Mouse (Mus musculus) kidney, embryonic 16.5 days (tissue): Measurements from ENCODE around the gene Tdrd12. TPM values are rescaled to one million over a fixed set of nuclear protein-coding genes. Genes with fewer than 3 reads are reported as not detected.

ENCODE experiments used
- polyA plus RNA-seq: library from polyadenylated mRNA; unstranded; fragments of >200 nt; fragmentation: Nextera tagmentation; extraction: Ambion mirVana; gene quantifications from 2 replicates; pipeline ENCODE4 v1.2.1, GENCODE M21; 2015

The Tdrd12 gene
- polyA plus RNA-seq, 1 experiment from 2014 or later, result 0.24 TPM

Other genes starting within 250 kb of the Tdrd12 start
- gene Gpatch1, start 219.3 kb downstream of the Tdrd12 start, polyA plus RNA-seq, result 19.6 and 19.9 TPM in 2 replicates
- 16.3 TPM in 2 replicates for gene Rhpn2, start 203.6 kb downstream of the Tdrd12 start, polyA plus RNA-seq
- gene Faap24, start 140.9 kb downstream of the Tdrd12 start, polyA plus RNA-seq, result 16.9 and 17.8 TPM in 2 replicates
- 63.7 and 73.2 TPM in 2 replicates for gene Cep89, start 140.7 kb downstream of the Tdrd12 start, polyA plus RNA-seq
- 11.2 and 13.3 TPM in 2 replicates for gene Slc7a9, start 88.9 kb downstream of the Tdrd12 start, polyA plus RNA-seq
- 76.6 and 88.9 TPM in 2 replicates for gene Nudt19, start 18.6 kb upstream of the Tdrd12 start, polyA plus RNA-seq
- 0.26 and 0.28 TPM in 2 replicates for gene Rgs9bp, start 47.8 kb upstream of the Tdrd12 start, polyA plus RNA-seq
- gene Ankrd27, start 48.5 kb upstream of the Tdrd12 start, polyA plus RNA-seq, result 37.1 and 37.7 TPM in 2 replicates
- gene Pdcd5, start 109.8 kb upstream of the Tdrd12 start, polyA plus RNA-seq, result 215 and 233 TPM in 2 replicates
- gene Dpy19l3, start 216.7 kb upstream of the Tdrd12 start, polyA plus RNA-seq, result 26.9 and 27.5 TPM in 2 replicates